Mouse (Mus musculus) kidney, postnatal 25 days (tissue): Measurements from ENCODE around the gene Msl1.

ENCODE experiments used
- DNase-seq, 2 experiments: peaks; one replicate each; pipeline ENCODE4 v3.0.0; 2021; ENCODE audit warnings: mixed read lengths in 2 of 2

The Msl1 gene

DNA sequence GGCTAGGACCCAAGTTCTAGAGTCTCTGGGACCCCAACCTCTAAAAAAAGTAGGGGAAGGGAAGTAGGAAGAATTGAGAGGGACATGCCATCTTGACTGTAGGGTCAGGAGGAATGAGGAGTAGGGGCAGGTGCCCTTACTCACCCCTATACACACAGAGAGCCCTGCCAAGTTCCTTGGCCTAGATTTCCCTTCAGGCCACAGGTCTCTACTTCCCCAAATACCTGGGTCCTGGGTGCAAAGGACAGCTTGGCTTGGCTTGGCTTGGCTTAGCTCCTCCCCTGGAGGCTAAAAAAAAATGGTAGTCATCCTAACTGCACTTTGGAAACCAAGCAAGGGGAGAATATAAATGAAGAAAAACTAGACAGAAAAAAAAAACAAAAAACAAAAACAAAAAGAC lies 30.6 kb upstream of the Msl1 start:
- no peak for DNase-seq

DNA sequence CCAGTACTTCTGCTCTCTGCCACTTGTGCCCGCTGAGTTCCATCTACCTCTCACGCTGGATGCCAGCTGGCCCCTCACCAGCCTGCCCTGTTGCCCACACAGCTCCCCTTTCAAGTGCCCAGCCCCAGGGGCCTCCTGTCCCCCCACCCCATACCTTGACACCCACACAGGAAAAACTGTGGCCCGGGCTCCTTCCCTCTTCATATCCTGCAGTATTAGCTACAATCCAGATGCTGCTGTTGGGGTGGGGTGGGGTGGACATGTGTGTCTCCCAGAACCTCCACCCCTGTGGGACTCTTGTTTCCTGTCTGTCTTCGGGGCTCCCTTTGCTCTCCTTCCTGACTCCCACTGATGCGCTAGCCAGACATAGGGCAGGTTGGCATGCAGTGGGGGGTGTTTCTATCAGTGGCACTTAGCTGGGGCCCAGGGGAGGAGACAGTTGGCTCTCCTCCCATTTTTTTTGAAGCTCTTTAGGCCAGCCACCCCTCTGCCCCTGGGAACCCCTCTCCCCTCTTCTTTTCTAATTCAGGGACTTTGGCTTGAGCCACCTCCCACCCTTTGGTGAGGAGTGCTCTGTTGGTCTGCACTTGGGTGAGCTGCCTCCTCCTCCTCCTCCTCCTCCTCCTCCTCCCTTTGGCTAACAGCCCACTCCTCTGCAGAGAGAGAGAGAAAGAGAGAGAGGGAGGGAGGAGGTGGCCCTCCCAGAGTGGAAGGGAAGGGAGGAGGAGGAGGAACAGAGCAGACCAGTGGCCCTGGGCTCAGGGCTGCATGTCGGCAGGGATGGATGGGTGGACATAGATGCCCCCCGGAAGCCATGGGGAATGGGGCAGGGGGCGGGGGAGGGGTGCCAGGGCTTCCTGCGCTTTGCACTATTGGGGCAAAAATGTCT lies 29.7 kb upstream of the Msl1 start:
- peak in 1 of 2 experiments; percentile 69 for DNase-seq

DNA sequence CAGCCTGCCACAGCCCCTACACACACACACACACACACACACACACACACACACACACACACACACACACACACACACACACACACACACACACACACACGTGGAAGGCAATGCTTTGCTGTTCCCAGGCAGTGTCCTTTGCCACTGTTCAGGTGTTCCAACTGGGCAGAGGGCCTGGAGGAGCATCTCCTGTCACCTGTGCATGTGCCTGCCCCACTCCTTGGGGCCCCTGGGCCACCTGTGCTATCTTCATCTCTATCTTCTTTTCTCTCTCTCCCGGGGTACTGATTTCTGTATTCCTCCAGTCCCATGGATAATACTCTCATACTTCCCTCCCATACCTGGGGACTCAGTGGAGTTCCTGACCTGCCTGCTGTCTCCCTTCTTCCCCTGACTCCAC lies 29.0 kb upstream of the Msl1 start:
- no peak for DNase-seq

DNA sequence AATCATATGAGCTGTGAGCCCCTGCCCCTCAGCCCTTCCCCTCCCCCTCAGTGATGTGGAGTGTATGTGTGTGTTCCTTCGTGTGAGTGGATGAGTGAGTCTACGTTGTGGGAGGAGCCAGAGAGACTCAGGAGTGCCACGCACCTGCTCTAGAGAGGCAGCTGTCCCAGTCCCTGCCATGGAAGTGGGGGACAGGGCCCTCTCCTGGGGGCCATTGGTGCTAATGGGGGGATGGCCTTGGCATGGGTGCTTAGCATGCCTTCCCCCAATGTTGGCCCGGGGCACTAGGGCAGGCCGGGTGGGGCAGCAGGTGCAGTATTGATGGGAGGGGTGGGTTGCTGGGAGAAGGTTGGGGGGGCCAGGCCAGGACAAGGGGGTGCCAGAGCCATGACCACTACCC lies 28.5 kb upstream of the Msl1 start:
- DNase-seq: no peak

DNA sequence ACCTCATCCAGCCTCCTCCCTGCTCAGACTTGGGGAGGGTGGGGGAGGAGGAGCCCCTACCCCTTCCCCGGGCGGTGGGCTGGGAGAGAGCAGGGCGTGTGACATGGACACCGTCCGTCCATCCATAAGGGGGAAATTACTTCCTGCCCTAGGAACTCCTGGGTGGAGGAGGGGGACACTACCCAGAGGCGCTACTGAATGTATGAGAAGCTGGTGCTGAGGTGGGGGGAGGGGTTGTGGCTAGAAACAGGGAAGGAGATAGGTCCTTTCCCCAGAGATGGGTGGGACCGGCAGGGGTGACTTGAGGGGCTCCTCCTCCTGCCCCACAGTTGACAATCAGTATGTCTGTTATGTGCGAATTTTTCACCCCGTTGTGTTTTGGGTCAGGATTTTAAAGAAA lies 28.0 kb upstream of the Msl1 start:
- peak in 1 of 2 experiments; percentile 67 for DNase-seq

DNA sequence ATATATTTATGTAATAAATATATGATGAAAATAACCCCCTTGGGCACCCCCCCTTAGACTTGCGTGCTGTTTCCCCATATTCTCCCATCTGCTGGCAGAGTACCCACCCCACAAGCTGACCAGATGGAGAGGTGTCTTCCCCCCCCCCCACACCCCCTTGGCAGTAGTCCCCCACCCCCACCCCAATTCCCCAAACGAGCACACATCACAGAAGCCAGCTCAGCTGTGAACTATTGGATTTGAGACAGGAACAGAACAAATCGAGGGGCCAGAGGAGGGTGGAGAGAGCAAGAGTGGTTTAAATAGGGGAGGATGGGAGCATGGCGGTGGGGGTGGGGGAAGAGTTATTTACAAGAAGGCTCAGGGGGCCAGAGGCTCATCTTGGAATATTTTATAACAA lies 27.6 kb upstream of the Msl1 start:
- no peak for DNase-seq

DNA sequence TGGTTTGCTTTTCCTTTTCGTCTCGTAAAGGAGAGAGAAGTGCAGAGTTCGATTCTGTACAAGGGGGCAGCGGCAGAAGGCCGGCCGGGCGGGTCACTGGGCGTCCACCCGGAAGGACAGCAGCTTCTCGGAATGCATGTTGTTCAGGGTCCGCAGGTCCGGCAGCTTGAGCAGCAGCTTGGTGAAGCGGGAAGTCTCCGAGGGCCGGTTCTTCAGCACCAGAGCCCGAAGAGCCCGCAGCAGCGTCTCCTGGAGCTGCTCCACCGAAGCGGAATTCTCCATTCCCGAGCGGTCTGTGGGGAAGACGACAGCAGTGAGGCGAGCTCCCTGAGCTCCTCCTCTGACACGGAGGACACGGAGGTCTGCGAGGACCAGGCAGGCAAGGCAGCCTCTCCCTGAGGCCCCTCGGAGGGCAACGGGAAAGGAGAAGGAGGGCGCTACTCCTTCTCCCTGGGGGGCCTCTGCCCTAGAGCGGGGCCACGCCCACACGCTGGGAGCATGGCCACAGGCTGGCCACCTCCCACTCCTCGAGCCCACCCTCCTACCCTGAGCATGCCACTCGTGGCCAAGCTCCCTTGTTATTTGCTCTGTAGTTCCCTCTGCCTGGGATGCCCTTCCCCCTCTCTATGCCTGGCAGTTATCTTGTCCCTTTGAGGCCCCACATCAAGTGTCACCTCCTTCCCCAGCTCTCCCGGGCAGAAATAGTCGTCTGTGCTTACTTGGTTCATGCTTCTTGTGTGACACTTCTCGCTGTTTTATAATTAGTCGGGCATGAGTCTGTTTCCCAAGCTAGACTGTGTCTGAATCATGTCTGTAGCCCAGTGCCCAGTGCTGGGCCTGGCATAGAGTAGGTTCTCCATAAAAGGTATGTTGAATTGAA lies 26.9 kb upstream of the Msl1 start:
- no peak for DNase-seq

DNA sequence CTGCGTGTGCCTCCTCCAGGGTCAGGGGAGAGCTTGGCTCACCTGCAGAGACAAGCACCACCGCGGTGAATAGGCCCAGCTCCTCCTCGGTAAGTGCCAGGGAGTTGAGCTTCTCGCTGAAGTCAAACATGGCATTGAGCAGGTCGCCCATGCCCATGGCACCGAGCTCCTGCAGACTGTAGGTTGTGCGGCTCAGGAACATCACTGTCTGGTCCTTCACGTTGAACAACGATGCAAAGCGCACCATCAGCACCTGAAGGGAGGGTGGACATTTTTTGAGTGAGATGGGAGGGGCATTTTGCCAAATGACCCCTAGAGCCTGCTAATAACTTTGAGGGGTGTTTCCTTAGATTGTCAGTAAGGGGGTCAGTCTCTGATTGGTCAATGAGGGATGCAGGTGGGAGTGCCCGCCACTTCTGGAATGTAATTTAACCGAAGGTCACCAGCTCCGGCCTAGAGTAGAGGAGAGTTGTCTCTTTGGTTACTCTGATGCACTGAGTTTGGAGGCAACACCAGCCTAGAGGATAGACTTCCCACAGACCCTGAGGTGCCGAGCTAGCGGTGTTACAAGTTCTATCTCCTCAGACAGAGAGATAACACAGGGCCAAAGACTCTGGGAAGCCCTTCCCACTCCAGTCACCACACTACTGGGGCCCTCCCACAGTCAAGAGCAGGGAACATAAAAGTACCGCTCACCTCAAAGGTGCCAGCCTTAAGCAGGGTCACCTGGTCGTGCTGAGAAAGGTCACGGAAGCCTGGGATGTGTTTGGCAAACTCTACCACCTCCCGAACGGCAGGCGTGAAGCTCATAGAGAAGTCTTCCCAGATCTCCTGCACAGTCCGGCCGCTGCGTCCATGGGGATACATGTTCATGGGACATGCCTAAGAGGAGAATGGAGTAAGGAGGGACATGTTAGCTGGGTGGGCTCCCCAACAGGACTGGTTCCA lies 26.0 kb upstream of the Msl1 start:
- DNase-seq: no peak

DNA sequence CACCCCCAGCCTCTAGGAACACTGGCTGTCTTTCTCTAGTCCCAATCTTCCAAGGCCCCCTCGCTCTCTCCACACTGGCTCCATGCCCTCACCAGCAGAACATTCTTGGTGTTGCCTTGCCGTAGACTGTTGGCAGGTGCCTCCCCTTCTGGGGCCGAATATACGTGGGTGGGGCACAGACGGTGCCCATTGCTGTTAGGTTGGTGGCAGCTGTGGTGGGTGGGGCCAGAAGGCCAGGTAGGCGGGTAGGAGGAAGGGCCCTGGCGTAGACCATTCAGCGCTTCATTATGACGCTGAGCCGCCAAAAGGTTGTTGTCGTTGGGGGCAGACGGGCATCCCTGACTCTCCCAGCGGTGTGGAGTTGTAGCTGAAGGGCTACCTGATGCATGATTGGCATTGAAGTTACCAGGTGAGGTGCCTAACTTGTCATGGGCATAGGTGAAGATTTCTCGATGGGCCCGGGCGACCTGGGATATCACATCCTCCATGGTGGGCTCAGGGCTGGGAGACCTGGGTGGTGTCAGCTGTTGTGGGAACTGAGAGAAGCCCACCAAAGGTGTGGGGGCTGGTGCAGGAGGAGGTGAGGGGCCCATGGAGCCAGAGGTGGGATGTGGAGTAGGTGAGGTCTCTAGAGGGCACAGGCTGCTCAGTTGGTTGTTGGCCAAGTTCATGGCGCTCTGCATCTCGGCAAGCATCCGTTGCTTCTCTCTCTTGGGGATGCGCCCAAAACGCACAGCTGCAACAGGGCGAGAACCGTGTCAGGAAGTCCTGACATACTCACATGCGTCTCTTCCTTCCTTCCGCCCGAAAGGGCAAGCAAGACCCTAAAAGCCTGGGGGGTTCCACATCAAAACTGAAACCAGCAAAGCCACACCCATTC lies 25.0 kb upstream of the Msl1 start:
- DNase-seq: no peak

DNA sequence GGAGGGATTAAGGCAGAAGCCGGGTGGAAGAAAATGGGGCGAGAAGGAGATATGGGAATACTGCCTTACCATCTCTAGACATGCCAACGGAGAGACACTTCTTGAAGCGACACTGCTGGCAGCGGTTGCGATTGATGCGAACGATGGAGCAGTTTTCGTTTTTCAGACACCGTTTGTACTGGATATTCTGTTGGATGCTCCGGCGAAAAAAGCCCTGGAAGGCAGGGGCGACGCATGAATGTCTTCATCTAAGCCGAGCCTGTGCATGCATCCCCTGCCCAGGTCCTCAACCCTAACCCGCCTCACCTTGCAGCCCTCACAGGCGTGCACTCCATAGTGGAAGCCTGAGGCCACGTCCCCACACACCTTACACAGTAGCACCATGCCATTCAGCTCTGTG lies 24.2 kb upstream of the Msl1 start:
- DNase-seq: no peak

DNA sequence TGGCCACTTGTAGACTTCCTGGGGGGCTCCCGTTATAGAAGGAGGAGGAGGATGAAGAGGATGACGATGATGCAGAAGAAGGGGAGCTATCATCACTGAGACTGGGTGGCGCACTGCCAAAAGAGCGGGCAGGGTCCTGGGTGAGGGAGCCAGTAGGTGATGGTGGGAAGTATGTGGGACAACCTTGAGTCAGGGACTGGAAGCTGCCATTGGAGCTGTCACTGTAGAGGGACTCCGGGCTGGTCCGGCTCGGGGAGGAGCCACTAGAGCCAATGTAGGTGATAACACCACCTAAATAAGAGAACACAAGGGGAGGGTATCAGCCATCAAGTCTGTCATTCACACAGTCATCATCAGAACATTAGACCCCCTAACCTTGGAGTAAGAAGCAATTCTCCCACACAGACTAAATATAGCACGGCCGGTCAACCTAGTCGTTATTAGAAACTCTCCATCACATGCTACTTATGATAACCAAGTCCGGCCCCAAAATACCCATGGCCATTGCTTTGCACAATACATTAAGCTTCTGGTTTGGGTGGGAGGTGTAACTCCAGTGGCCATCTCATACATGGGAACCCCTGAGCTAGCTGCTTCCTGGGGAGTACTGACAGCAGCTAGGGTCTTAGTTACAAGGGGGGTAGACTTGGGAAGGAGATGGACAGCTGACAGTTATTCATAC lies 23.3 kb upstream of the Msl1 start:
- DNase-seq: no peak

DNA sequence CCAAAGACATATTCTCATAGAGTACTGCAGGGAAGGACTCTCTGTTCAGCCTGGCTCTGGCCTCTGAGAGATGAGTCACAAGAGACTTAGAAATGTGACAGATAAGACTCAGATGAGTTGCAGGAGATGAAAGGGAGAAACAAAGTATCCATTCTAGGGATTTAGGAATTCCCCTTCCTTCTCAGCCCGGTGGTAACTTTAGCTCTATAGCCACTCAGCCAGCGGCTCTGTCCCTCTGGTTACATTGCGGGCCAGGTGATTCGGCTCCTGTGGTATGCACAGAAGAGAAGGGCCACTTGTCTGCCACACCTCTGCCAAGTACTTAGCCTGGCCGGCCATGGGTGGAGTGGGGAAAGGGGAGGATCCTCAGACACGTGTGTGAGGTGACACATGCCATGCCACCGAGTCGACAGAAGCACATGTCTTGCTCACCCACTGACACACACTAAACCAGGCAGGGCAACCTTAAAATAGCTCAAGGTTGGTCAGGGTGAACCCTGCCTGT lies 22.6 kb upstream of the Msl1 start:
- DNase-seq: peak in 1 of 2 experiments; percentile 93

DNA sequence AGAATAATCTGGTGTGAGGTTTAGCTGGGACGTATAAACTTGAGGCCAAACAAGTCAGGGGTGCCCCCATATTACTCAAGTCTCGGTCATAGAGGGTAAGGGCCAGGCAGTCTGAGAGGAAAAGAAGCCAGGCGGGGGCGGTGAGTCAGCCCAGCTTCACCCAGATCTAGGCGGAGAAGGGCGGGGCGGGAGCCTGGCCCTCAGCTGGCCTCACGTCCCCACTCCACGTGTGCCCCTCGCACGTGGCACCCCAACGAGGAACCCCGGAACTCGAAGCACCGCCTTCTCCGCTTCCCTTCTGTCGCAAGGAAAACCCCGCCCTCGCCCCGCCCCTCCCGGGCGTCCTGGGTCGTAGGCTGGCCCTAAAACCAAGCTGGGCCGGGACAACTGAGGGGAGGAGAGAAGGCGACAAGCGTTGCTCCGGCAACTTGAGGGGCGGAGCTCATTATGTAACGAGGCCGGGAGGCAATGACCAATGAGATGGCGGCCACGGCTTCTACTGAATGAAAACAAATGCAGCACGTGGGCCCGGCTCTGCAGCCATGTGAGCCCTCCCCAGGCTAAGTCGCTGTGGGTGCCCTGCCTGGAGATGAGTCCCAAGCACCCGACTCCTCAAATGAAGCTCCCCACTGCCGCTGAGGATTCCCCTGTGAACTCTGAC lies 21.6 kb upstream of the Msl1 start:
- peak; percentile 100 for DNase-seq

DNA sequence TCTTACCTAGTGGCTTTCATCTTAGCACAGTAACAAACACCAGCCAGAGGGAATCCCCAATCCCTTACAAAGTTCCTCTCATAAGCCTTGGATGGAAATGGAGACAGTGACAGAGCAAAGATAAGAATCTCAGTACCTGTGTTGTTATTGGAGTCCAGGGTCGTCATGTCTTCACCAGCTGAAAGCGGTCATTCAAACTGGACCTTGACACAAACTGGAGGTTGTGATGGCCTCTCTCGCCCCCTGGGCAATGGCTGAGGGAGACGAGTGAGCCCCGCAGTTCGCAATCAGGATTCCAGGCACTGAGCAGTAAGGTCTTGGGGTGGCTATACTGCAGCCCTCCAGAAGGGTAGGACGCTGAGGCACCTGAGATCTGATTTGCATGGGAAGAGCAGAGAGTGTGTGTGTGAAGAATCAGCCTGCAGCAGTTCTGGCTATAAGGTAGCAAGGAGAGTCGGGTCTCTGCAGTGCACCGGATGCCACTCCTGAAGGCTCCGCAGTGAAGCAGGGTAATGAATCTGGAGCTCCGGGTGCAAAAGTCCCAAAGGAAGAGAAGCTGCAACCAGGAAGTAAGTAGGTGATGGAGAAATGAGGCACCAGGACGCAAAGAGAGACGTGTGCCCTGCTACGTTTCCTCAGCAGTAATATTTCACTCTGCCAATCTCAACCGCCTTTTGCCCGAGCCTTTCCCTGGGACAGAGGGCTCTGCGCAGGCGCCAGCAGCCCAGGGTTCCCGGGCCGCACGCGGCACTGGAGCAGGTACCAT lies 20.6 kb upstream of the Msl1 start, which contains the start of gene Nr1d1:
Nr1d1 (minus strand) TSS at position 752 of the 766 bp plus-strand sequence.
- no peak for DNase-seq

DNA sequence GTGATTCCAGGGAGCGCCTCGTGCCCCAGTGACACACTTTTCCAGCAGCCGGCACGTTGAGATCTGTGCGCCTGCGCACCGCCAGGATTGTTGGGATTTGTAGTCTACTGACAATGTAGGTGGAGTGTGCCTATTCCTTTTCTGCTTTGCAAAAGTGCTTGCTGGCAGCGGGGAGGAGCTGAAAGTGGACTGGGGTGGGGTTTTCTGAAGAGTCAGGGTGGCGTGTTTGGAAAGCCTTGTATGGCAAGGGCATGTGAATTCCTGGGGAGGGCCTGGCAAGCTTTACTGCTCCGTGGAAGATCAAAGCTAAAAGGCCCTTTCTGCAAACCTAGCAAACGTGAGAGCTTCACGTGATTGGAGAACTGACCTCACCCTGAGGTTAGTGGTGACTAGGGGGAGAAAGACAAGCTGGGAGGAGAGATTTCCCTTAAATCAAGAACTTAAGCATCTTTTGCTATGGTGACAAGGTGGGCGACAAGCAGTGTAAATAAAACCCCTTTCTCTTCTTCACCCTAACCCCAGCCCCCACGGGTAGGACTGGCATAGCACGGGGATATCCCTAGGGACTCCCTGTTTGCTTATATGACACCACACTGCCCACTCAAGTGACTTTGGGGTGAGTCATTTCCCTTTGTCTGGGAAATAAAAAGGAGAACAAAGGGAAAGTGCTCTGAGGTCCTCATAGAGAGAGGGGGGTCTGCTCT lies 19.8 kb upstream of the Msl1 start:
- peak; percentile 100 for DNase-seq

DNA sequence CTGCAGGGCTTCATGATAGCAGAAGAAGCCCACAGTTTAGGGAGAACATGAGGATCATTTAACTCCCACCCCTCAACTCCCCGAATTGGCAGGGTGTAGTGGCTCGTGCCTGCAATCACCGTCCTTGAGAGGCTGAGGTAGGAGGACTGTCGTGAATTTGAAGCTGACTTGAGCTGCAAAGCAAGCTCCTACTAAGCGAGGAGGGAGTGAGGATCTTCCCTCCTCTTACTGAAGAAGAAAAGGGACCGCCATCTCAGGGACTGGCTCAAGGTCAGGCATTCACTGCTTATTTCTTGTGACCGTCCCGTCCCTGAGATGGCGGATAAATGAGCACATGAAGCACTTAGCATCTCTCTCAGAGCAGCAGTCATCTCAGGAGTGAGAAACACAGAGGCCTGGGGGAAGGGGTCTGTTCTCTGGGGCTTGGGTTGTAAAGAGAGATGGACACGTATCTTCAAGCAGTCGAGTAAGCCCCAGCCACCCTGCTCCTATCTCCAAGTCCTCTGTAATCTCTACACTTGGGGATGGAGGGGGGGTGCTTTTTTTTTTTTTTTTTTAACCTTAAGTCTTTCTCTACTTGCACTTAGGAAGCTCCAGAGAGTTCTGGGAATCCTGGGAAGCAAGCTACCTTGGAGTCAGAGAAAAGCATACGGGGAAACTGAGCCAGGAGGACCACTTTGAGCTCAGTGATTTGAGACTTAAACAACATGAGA lies 19.1 kb upstream of the Msl1 start:
- no peak for DNase-seq

DNA sequence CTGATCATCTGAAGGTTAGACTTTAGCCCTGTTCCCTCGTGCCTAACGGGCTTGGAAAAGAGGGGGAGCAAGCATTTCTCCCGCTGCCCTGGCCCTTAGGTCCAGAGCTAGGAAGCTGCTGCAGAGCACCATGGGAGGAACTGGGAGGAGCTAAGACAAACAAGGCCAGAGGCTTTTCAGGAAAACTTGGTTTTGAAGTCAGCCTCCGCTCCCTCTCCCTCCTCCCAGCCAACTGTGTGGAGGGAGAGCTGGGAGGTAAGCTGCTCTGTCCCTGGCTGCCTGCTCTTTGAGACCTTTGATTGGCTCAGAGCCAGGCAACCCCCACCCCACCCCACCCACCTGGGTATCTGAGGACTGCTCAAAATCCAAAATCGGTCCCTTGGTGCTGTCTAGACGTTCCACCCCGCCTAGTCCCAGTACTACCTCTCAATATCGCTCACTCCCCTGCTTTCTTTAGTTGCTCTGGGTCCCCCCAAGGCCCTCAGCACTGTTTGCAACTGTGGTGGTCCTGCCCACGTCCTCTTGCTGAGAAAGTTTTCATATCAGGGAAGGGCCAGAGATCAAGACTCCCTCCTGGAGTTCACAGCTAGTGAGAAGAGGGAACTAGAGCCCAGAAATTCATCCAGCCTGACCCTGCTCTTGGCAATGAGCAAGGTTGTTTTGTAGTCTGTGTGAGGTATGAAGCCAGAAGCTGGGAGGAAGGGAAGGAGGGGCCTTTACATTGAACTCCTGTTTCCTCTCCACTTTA lies 18.3 kb upstream of the Msl1 start:
- peak; percentile 82 to 93 for DNase-seq
